Mouse (Mus musculus) gastrocnemius, adult 2 months (tissue): Measurements from ENCODE around the gene Ctf2. TPM values are rescaled to one million over a fixed set of nuclear protein-coding genes. Genes with fewer than 3 reads are reported as not detected.
A peak's percentile ranks its signal among the peaks of the same experiment; 100 is the strongest.
"Not testable (repeated sequence)": the region's sequence is repeated elsewhere in the genome, so short reads cannot be mapped to it uniquely, and the experiment has no call there.

Experiments used
- DNase-seq: peaks from one replicate; pipeline ENCODE4 v3.0.0; 2022
- H3K27ac ChIP-seq: fragments of 200-600 bp; 2 replicates; pipeline ENCODE4 v1.8.1; 2022; ENCODE audit warnings: mild to moderate bottlenecking
- H3K4me3 ChIP-seq: fragments of 200-600 bp; 2 replicates; pipeline ENCODE4 v1.8.1; 2022; ENCODE audit warnings: mild to moderate bottlenecking, moderate library complexity
- CTCF ChIP-seq: fragments of 200-600 bp; IDR thresholded peaks from 2 replicates; pipeline ENCODE4 v1.8.1; 2022; ENCODE audit warnings: antibody characterized with exemption, mild to moderate bottlenecking, moderate library complexity
- intact Hi-C: fragments of 180-260 bp; cut with DNase I; formaldehyde crosslinking; loops from one replicate; pipeline ENCODE4 v1.15.1; 2025
- total RNA-seq, 2 experiments: library from RNA; stranded (reverse); gene quantifications; 2 replicates each; pipeline ENCODE4 v1.2.3; 2021

Ctf2 gene
- total RNA-seq, 2 experiments from 2014 or later: not detected

- Histone ChIP-seq H3K4me3 (peak overlapping the region; percentile 96), H3K27ac (peak overlapping the region; percentile 96)
- intact Hi-C loops: no loop called here
- peak; percentile 29 for DNase-seq
- TF ChIP-seq CTCF: no peak
Measured at GRCm38 (mm10) chr7:127707045-127707956, 24.7 kb downstream of the Ctf2 start.

- intact Hi-C loops: no loop called here
- peak; percentile 15 for DNase-seq
Measured at GRCm38 (mm10) chr7:127705706-127706105, 26.3 kb downstream of the Ctf2 start.

GRCm38 (mm10) chr7:127704598-127704997 lies 27.4 kb downstream of the Ctf2 start:
- H3K27ac ChIP-seq: no peak overlapping the region
- intact Hi-C loops: no loop called here
- H3K4me3 ChIP-seq: no peak overlapping the region
- TF ChIP-seq CTCF: no peak
- peak; percentile 13 for DNase-seq

More at GRCm38 (mm10) chr7:127705706-127706105, 26.3 kb downstream of the Ctf2 start:
- no peak for TF ChIP-seq CTCF
- no peak overlapping the region for H3K4me3 ChIP-seq
- H3K27ac ChIP-seq: no peak overlapping the region

GRCm38 (mm10) chr7:127703561-127704178 lies 28.3 kb downstream of the Ctf2 start:
- peak; percentile 3 for DNase-seq
- intact Hi-C loops: no loop called here
- no peak overlapping the region for H3K27ac ChIP-seq
- no peak overlapping the region for H3K4me3 ChIP-seq
- TF ChIP-seq CTCF: no peak

GRCm38 (mm10) chr7:127700712-127701331 lies 31.1 kb downstream of the Ctf2 start:
- intact Hi-C loops: no loop called here
- no peak overlapping the region for H3K4me3 ChIP-seq
- H3K27ac ChIP-seq: no peak overlapping the region
- TF ChIP-seq CTCF: no peak
- DNase-seq: no peak

GRCm38 (mm10) chr7:127698986-127699385 lies 33.0 kb downstream of the Ctf2 start:
- peak; percentile 28 for DNase-seq
- intact Hi-C loops: no loop called here
- Histone ChIP-seq H3K27ac (0 out of 2 replicates have a peak overlapping the region, but pooled peaks have one; percentile 1), H3K4me3 (no peak overlapping the region)
- TF ChIP-seq CTCF: no peak

GRCm38 (mm10) chr7:127693730-127694129 lies 38.2 kb downstream of the Ctf2 start:
- DNase-seq, H3K27ac ChIP-seq, H3K4me3 ChIP-seq, intact Hi-C loops: not testable (repeated sequence)

- DNase-seq: no peak
- intact Hi-C loops: no loop called here
- H3K27ac ChIP-seq: no peak overlapping the region
- no peak for TF ChIP-seq CTCF
- no peak overlapping the region for H3K4me3 ChIP-seq
Measured at GRCm38 (mm10) chr7:127693290-127693689, 38.7 kb downstream of the Ctf2 start.

- DNase-seq: peak; percentile 90
- Histone ChIP-seq H3K4me3 (peak overlapping the region; percentile 73), H3K27ac (peak overlapping the region; percentile 88)
- intact Hi-C loops: loop anchor here (2.0 kb wide), 1 partner anchor 17 kb away; the partner anchor contains the start of gene Bcl7c
- TF ChIP-seq CTCF: no peak
Measured at GRCm38 (mm10) chr7:127691221-127691989, 40.6 kb downstream of the Ctf2 start.

- intact Hi-C loops: loop anchor here (2.0 kb wide), 1 partner anchor 19 kb away; the partner anchor contains the start of gene Bcl7c
- no peak overlapping the region for H3K4me3 ChIP-seq
- peak overlapping the region; percentile 13; the same call in 1 of the 2 replicates for H3K27ac ChIP-seq
- TF ChIP-seq CTCF: no peak
- no peak for DNase-seq
Measured at GRCm38 (mm10) chr7:127689626-127690280, 42.2 kb downstream of the Ctf2 start.

- no peak for TF ChIP-seq CTCF
- intact Hi-C loops: no loop called here
- no peak for DNase-seq
- peak overlapping the region; percentile 63; the same call in 1 of the 2 replicates for H3K27ac ChIP-seq
- H3K4me3 ChIP-seq: no peak overlapping the region
Measured at GRCm38 (mm10) chr7:127688935-127689334, 43.0 kb downstream of the Ctf2 start.
